Mouse (Mus musculus) forebrain, postnatal 0 days (tissue): ENCODE measurements at regions not wholly inside any gene's neighbourhood (a gene's known extent, or its start where the extent isn't known, plus 50 kb on each side); places are given as distances from the start of the nearest gene placed in this dataset.

ENCODE experiments used
- ATAC-seq: fragments of 200-750 bp; cut with Nextera tagmentation; 2 replicates; pipeline ENCODE4 v1.8.0; 2017; ENCODE audit warnings: mild to moderate bottlenecking, moderate library complexity
- DNase-seq: peaks from one replicate; pipeline ENCODE4 v3.0.0-alpha.2; 2015
- H3K27ac ChIP-seq: fragments of 300-500 bp; sonication (generic); 2 replicates; pipeline ENCODE4 v1.5.1; 2014; ENCODE audit warnings: low read depth, mild to moderate bottlenecking, antibody characterized with exemption, low read length, moderate library complexity, mixed read lengths
- H3K27me3 ChIP-seq: fragments of 300-500 bp; sonication (generic); 2 replicates; pipeline ENCODE4 v1.6.1; 2014; ENCODE audit warnings: mild to moderate bottlenecking, low read length, mixed read lengths; ENCODE audit not compliant: insufficient read depth
- H3K36me3 ChIP-seq: fragments of 300-500 bp; sonication (generic); 2 replicates; pipeline ENCODE4 v1.6.1; 2014; ENCODE audit warnings: mild to moderate bottlenecking, moderate library complexity; ENCODE audit not compliant: insufficient read depth
- H3K4me1 ChIP-seq: fragments of 300-500 bp; sonication (generic); 2 replicates; pipeline ENCODE4 v1.6.1; 2014; ENCODE audit warnings: antibody characterized with exemption; ENCODE audit not compliant: insufficient read depth
- H3K4me2 ChIP-seq: fragments of 300-500 bp; sonication (generic); 2 replicates; pipeline ENCODE4 v1.6.1; 2014; ENCODE audit warnings: low read depth, mild to moderate bottlenecking, moderate library complexity
- H3K4me3 ChIP-seq: fragments of 300-500 bp; sonication (generic); 2 replicates; pipeline ENCODE4 v1.5.1; 2014; ENCODE audit warnings: low read depth, low read length, mixed read lengths
- H3K9ac ChIP-seq: fragments of 300-500 bp; sonication (generic); 2 replicates; pipeline ENCODE4 v1.6.1; 2014; ENCODE audit warnings: mild to moderate bottlenecking
- H3K9me3 ChIP-seq: fragments of 300-500 bp; sonication (generic); 2 replicates; pipeline ENCODE4 v1.6.1; 2016; ENCODE audit warnings: low read length
- CTCF ChIP-seq: sonication (generic); IDR thresholded peaks from 2 replicates; pipeline ENCODE4 v1.5.1; 2016; ENCODE audit warnings: antibody characterized with exemption, control low read depth, low read depth
- WGBS: fragments of 180-500 bp; shearing (Covaris S2); extraction: QIAGEN DNeasy Blood & Tissue Kit; methylation state at CpG from one replicate; pipeline ENCODE4 v1.1.7; 2014; 5-methylcytosine and 5-hydroxymethylcytosine counted together

- DNase-seq (no peak), ATAC-seq (no peak)
- Histone ChIP-seq H3K9ac (no peak overlapping the region), H3K4me2 (no peak overlapping the region), H3K27me3 (no peaks in the 10 kb centered on the region), H3K27ac (no peak overlapping the region), H3K36me3 (no peaks in the 10 kb centered on the region), H3K9me3 (no peaks in the 10 kb centered on the region), H3K4me3 (no peak overlapping the region), H3K4me1 (no peaks in the 10 kb centered on the region)
- TF ChIP-seq CTCF = no peak
- 93% methylated on average over 2 of the region's 2 CpGs for WGBS
These were observed 57.3 kb upstream of the Shcbp1 start for GRCm38 (mm10) chr8:4836651-4837050.
